Mouse (Mus musculus): ENCODE measurements around the gene Rap1a. TPM values are rescaled to one million over a fixed set of nuclear protein-coding genes. Genes with fewer than 3 reads are reported as not detected.

Rap1a gene
- 100 to 1,000 TPM in 2 of 4 experiments, 10 to 100 TPM in 2; 86.5 to 102 (median 97.8) TPM for total RNA-seq (2022)

DNA sequence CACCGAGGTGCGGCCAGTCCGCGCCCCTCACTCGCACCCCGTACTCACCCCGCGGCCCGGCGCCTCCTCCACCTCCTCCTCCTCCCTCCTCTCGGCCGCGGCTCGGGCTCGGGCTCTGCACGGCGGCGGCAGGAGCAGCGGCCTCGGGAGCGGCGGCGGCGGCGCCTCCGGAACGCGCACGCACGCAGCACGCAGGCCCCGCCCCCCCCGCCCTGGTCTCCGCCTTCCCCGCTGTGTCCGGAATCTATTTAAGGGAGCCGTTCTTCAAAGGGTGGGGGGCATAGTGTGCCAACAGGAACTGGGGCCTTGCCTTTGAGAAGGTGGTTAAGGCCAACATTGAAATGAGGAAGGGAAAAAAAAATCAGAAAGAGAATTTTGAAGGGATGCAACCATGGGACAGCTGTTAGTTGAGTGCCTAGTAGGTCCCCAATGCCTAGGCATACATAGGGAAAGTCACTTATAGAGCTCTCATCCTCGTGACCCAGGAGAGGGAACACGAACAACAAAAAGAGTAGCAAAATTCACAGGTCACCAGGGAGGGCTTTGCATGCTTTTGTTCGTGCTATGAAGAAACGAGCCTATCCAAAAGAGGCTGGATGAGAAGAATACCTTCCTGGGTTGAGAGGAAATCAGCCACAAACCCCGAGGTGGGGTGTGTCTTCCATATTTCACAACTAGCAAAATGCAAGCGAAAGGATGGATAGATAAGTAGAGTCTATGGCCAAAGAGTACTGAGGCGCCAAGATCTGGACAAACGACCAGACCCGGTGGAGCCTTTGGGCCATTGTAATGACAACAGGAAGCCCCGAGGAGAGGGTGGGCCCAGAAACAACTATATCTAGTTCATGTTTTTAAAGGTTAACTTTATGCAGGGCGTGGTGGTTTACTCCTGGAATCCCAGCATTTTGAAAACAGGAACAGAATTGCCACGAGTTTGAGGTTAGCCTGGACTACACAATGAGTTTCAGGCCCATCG is at the start of gene Rap1a:
Rap1a (minus strand) TSS at position 146 of the 976 bp plus-strand sequence.
- peak; percentile 67 for DNase-seq (ENCODE audit: low spot score)

DNA sequence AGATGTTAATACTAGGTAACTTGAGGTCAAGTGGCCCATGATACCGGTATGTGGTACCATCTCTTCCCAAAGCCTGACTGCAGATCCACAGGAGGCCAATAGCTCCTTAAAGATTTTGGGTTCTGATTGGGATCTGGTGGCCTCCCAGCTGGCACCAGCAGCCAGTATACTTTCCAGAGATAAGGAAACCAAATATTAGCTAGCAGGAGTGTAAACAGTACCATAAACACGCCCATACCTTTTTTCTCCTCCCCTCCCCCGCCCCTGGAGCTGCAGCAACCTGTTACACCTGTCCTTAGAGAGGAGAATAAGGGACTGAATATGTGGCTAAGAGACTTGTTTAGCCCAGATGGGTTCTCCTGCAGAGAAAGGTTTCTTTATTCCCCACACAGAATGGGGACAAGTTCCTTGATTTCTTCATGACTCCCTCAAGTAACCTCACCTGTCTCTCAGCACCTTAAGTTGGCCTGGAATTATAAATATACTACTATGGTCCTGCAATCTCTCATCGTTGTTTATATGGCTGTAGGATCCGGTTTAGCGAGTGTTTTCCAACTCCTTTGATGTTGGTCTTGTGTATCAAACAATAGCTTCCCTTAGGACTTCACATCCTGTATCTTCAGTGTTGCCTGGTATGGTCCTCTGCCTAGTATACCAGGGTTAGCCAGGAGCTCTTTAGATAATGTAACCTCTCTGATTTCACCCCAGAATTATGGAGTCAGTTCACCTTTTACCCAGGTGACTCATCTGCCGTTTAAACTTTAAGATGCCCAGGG is 45.3 kb upstream of the Rap1a start:
- no peak for DNase-seq (ENCODE audit: low spot score)

DNA sequence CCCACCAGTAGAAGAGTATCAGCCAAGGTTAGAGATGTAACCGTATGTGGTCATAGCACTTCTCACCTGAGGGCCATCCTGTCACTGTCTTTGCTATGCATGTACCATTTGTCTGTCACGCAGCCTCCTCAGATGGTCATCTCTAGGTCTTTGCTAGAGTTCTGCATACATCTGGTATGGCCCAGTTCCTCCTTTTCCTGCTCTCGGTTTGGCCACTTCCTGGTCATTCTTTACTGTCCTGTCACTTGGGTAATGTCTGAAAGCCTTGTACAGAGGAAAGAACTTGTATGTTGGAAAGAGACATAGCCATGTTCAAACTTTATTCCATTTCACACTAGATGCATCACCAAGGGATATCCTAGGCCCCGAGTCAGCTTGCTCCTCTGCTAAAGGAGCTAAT is 38.7 kb upstream of the Rap1a start:
- no peak for DNase-seq (ENCODE audit: low spot score)

DNA sequence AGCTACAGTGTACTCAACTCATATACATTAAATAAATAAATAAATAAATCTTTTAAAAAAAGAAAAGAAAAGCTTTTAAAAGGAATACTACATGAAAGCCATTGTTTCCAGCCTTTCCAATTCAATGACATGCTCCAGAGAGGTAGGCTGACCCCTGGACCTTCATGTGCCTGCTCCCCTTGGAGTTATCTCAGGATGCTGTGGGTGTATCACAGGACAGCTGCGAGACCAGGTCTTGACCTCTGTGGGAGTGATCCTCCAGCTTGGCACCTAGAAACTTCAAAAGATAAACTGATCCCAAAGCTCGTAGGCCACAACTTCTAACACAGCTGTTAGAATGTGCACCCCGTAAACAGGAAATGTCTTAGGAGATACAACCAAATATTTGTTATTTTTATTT is 37.5 kb upstream of the Rap1a start:
- DNase-seq (ENCODE audit: low spot score) = no peak

DNA sequence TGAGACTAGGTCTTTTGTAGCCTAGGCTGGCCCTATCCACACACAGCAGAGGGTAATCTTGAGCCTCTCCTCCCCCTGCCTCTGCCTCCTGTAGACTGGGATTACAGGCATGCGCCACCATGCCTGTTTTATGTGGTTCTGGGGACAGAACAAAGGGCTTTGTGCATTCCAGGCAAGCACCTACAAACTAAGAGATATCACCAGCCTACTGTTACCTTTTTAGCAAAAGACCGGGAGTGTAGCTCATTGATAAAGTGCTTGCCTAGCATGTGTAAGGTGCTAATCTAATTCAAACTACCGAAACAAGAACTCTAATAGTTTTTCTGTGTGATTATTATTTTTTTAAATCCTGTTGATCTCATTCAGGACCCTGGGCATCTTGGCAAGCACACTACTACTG is 35.7 kb upstream of the Rap1a start:
- DNase-seq (ENCODE audit: low spot score) = no peak

DNA sequence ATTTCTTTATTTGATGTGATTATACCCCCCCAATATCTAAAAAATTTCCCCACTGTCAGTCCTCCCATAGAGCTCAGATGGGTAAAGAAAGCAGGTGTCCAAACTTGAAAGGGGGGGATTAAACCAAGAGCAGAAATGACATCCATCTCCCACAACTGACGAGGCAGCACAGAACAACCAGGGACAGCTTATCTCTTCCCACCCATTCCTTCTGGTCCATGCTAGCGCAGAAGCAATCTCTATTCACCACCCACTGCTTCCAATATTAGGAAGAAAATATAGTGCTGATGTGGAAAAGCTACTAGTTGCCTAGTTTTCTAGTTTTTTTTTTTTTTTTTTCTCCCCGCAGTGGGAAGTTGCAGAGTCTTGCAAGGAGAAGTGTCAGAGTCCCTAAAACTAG is 34.7 kb upstream of the Rap1a start:
- DNase-seq (ENCODE audit: low spot score) = no peak

DNA sequence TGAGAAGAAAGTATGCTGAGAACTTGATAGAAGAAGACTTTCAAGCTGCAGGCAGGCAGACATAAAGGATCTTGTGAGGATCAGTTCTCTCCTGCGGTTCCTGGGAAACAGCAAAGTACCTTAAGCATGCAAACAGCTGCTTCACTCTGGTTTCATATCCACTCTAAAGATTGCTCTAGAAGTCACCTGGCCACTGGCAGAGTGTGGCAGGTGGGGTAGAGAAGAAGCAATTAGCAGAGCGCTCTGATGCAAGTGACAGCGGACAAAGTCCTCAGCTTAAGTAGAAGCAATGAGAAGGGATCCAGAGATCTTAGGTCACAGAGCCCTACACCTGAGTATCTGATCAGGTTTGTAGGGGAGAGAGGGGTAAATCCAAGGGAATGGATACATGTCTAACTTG is 30.4 kb upstream of the Rap1a start:
- DNase-seq (ENCODE audit: low spot score) = no peak

DNA sequence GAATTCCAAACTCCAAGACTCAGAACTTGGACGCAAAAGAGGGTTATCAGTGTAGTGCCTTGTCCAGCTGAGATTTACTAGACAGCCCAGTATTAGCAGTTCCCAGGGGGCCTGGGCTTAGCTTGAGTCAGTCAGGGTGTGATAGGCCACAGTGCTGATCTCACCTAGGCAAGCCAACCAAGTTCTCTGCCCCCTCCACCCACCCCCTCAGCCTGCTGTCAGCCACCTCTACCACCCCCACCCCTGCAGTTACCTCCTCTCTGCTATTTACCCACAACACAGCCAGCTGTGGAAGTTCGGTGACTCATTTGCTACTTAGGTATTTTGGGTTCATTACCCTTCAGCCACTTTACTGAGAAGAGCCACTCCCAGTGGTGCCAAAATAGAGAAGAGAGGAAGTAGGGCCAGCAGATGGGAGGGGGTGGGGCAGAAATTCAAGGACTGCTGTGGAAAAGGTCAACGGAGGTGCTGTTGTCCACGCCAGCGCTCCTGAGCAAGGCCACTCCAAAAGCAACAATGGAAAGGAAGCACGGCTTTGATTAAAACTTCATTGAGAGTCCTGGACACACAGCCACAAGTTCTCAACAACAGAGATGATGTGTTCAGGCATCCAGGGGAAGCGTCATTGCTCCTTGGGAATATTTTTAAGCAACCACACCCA is 24.5 kb upstream of the Rap1a start:
- DNase-seq (ENCODE audit: low spot score) = peak; percentile 87

DNA sequence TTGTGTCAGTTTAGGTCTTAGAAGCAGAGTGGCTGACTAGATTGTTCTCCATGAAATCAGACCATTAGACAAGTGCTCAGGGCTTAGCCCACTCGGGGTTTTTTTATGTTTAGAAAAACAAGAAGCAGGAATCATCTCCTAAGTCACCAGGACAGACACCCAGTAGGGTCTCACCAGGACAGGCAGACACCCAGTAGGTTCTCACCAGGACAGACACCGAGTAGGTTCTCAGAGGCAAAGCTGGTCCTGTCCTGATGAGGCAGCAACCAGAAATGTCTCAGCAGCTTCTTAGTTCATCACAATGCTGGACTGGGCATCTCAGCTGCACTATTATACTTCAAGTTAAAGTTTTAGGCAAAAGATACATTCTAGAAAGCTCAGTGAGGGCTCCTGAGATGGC is 23.6 kb upstream of the Rap1a start:
- DNase-seq (ENCODE audit: low spot score) = no peak

DNA sequence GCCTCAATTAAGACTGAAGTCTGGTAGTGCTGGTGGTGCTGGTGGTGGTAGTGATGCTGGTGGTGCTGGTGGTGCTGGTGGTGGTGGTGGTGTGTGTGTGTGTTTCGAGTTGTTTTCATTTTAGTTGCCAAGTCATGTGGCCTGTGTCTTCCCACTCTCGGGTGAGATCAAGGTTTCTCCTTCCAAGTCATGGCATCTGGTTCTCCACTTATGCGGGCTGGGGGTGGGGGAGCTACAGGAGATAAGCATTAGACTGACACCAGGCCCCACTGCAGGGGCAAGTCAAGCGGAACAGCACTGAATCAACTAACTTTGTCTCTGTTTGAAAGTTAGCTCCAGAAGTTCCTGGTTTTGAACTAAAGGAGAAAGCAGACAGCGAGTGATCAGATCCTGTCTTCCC is 23.0 kb upstream of the Rap1a start:
- peak; percentile 50 for DNase-seq (ENCODE audit: low spot score)

DNA sequence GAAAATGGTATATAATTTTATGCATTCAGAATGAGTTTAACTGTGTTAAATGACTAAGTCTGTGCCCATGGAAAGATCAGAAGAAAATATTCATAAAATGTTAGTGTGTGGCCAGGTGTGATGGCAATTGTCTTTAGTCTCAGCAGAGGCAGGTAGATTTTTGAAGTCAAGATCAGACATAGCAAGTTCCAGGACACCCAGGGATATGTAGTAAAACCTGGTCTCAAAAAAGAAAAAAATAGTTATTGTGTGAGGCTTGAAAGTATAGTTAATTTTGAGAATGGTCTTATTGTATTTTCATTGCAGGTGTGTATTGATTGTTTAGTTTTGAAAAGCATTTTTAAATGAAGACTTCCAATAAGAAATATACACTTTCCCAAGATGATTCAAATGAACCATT is 22.5 kb upstream of the Rap1a start:
- no peak for DNase-seq (ENCODE audit: low spot score)

DNA sequence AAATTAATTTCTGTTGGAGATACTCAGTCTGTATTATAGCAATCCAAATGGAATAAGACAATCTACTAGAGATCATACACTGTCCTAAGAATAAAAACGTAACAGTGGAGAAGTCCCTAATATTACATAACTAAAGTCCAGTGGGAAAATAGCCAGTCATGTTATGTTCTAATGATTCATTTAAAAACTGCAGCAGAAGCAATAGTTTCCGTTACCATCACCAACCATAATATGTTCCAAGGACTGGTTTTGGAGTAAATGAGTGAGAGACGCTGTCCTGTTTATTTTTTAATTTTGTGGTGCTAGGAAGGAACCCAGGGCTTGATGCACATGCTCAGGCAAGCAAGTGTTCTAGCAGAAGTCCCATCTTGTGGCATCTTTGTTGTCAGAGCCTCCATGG is 20.4 kb upstream of the Rap1a start:
- DNase-seq (ENCODE audit: low spot score) = no peak

DNA sequence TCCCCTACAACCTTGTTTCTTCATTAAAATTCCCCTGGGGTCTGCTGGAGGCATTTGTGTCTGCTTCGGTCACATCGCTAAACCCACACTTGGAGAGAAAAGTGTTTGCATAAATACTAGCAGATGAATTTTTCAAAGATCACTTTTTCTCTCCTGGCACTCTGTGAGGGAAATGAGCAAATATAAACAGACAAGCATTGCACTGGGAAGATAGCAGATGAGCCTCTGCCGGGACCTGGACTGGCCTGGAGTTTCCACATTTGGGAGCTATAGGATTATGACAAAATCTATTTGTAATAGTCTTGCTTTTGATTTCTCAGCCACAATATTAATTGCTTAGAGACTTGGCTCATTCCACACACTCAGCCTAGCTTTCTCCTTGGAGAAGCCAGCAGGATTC is 19.1 kb upstream of the Rap1a start:
- DNase-seq (ENCODE audit: low spot score) = no peak

DNA sequence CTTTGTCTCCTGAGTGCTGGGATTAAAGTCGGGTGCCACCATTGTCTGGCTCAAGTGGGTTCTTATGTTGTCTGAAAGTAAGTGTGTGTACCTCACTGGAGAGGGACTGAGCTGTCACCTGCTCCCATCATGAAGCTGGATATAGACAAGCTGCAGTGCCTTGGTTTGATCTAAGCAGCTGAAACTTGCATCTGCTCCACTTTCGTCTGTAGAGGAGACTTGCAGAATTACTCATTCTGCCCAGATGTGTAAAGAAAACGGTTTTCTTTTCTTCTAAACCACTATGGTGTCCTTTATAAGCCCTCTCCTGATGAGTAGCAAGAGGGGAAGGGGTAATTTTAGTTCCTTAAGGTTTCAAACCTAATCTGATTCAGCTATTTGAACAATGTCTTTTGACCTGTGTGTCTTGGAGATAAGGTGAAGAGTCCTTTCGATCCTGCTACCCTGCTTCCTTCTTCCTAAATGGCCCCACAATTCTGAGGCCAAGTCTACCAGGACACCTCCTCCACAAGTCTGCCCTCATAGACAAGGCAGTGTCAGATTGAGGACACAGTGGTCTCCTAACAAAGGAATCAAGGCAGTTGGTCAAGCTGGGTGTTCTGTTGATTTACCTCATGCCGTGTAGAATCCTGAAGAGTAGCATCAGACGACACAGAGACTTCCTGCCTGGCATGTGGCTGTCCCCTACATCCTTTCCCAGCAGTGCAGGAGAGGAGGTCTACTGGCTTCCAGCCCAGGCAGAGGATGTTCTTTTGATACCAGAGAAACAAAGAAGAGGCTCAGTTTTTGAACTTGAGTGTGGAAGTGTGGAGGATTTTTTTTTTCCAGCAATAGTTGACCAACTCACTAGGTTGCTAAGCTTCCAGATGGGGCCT is 17.2 kb upstream of the Rap1a start:
- DNase-seq (ENCODE audit: low spot score) = peak; percentile 50

DNA sequence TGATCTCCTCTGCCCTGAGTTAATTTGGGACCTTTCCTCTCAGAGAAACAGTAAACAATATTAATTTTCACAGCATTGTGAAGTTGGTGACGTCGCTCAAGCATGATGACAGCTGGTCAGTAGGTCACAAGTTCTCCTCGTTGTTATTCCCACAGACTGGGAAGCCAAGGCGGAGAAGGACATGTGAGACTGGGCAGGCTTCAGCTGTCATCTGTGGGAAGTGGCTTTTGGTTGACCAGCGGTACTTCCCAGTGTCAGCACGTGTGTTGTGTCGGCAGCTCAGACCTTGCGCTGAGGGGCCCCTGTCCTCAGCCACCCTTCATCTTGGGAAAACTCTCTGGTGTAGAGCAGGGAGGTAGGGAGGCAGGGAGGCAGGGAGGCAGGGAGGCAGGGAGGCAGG is 15.0 kb upstream of the Rap1a start:
- DNase-seq (ENCODE audit: low spot score) = no peak

DNA sequence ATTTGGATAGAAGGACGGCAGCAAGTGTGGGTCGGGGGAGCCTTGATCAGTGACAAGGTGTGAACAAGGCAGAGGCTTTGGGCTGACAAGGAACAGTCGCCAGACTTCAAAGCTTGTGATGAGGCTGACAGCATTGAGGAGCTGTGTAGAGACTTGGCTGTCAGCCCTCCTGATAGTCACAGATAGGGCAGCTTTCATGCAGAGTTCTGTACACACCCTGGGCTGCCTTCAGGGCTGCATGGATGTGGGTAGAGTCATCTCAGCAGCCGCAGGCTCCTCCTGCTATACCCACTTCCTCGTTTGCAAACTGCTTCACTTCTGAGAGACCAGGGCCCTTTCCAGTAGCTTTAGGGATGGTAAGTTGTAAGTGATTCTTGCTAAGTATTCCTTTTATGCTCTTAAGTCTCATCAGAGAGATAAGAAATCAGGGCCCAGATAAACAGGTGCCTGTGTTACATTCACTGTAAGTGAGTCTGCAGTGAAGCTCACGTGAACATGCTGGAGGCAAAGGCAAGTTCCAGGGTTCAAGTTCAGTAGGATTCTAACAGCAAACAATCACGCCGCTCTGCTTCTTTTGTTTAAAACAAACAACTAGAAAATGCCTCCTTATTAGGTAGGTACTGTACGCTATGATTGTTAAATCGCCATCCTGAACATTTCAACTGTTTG is 14.2 kb upstream of the Rap1a start:
- DNase-seq (ENCODE audit: low spot score) = no peak

DNA sequence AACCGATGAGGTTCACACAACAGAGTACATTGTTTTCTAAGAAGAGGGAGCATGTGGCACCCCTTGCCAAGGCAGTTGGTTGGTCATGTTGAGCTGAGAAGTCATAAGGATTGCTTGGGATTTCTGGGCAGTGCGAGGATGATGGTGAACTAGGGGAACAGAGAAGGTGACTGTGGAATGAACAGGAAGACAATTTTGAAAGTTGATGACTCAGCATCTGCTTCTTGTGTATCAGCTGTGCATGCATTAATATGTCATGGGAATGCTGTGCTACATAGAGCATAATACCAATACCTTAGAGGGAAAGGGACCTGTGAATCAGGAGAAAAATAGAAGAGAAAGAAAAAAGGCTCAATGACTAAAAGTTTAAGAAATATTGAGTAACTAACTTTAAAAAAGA is 10.0 kb upstream of the Rap1a start:
- no peak for DNase-seq (ENCODE audit: low spot score)

DNA sequence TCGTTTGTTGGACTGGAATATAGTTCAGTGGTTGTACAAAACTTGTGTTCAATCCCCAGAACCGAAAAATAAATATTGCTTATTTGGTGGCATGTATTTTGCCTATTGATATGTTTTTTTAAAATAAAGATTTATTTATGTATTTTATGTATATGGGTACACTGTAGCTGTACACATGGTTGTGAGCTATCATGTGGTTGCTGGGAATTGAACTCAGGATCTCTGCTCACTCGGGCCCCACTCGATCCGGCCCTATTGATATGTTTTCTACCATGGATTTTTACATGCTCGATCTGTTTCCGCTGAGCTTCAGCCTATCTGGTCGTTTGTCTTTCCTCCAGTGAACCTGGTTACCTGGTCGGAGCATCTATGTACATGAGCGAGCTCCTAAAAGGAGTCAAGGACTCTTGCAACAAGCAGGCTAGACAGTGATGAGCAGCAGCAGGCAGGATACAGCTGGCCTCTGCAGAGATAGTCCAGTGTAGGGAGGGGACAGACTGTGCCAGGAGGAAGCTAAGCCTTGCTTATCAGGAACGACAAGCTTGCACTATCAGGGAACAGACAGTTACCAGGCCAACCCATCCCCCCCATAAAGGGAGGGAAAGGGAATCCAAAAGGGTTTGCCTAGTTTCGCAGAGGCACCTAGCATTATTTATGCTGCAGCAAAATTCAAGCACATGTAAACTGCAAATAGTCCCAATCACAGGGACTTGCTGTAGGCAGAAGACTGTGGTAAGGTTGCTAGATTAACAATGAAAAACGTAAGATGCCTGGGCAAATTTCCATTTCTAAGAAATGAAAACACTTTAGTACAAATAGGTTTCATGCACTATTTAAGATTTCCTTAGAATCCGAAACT is 7.3 kb upstream of the Rap1a start:
- no peak for DNase-seq (ENCODE audit: low spot score)

DNA sequence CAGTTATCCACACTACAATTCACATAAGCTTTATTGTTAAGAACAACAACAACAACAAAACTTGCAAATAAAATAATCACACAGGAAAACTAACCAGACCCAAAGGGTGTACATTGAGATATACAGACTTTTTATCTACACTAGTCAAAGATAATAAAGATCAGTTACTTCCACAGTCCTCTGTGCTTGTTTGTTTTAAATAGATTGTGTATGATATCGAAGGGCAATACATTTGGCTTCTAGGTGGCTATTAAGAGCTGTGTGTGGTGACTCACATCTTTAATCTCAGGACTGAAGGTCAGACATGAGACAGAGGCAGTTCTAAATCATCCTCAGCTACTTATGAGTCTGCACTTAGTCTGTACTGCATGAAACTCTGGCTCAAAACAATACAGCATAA is 6.5 kb upstream of the Rap1a start:
- DNase-seq (ENCODE audit: low spot score) = no peak

Measured in heart, adult 8-10 months (tissue).